Mouse (Mus musculus) myocyte (in vitro differentiated cells): ENCODE measurements around the gene Asb14.

ENCODE experiments used
- CEBPB ChIP-seq: IDR thresholded peaks from 2 replicates; pipeline ENCODE4 v1.6.1; 2011; ENCODE audit warnings: mild to moderate bottlenecking, moderate library complexity; ENCODE audit not compliant: poor library complexity, insufficient read depth, severe bottlenecking
- E2F4 ChIP-seq: IDR thresholded peaks from one replicate; pipeline ENCODE4 v1.6.1; 2011; ENCODE audit warnings: mild to moderate bottlenecking, control low read depth, moderate library complexity; ENCODE audit not compliant: insufficient read depth
- MYOD1 ChIP-seq, 3 experiments: IDR thresholded peaks; one replicate each; pipeline ENCODE4 v1.6.1; 2011; ENCODE audit warnings: control low read depth in 2 of 3, low read depth in 2 of 3, mild to moderate bottlenecking in 2 of 3, moderate library complexity in 1 of 3; ENCODE audit not compliant: insufficient read length in 2 of 3, control insufficient read depth in 1 of 3
- MYOG ChIP-seq, 3 experiments: IDR thresholded peaks; one replicate each; pipeline ENCODE4 v1.6.1; 2011; ENCODE audit warnings: control low read depth in 2 of 3, low read depth in 2 of 3, mild to moderate bottlenecking in 2 of 3; ENCODE audit not compliant: insufficient read length in 2 of 3, control insufficient read depth in 1 of 3, insufficient read depth in 1 of 3
- POLR2A ChIP-seq: IDR thresholded peaks from one replicate; pipeline ENCODE4 v1.6.1; 2011; ENCODE audit warnings: low read depth, mild to moderate bottlenecking, control low read depth, moderate library complexity; ENCODE audit not compliant: insufficient read length
- POLR2AphosphoS2 ChIP-seq: IDR thresholded peaks from one replicate; pipeline ENCODE4 v1.6.1; 2011; ENCODE audit warnings: low read depth, control low read depth; ENCODE audit not compliant: insufficient read length
- SRF ChIP-seq: IDR thresholded peaks from one replicate; pipeline ENCODE4 v1.6.1; 2011; ENCODE audit warnings: low read depth; ENCODE audit not compliant: control insufficient read depth, insufficient read length
- TCF12 ChIP-seq: IDR thresholded peaks from one replicate; pipeline ENCODE4 v1.6.1; 2011; ENCODE audit warnings: mild to moderate bottlenecking, control low read depth; ENCODE audit not compliant: poor library complexity, insufficient read depth, severe bottlenecking
- TCF3 ChIP-seq: IDR thresholded peaks from one replicate; pipeline ENCODE4 v1.6.1; 2011; ENCODE audit warnings: low read depth, control low read depth; ENCODE audit not compliant: insufficient read length
- USF1 ChIP-seq: IDR thresholded peaks from one replicate; pipeline ENCODE4 v1.6.1; 2011; ENCODE audit warnings: low read depth, mild to moderate bottlenecking, control low read depth, moderate library complexity

GRCm38 (mm10) chr14:26900893-26901292, 6.5 kb downstream of the Asb14 start:
- TF ChIP-seq E2F4 = no peak
- TF ChIP-seq TCF12 = no peak
- no peak for TF ChIP-seq POLR2A
- no peak for TF ChIP-seq POLR2AphosphoS2
- no peak for TF ChIP-seq USF1
- TF ChIP-seq MYOG (IDR thresholded peaks at IDR 0.05; ENCODE audit: control insufficient read depth in 1 of 3, insufficient read depth in 1 of 3, insufficient read length in 2 of 3, low read depth in 2 of 3) = no peak
- no peak for TF ChIP-seq CEBPB
- no peak for TF ChIP-seq MYOD1 (IDR thresholded peaks at IDR 0.05; ENCODE audit: control insufficient read depth in 1 of 3, insufficient read length in 2 of 3, low read depth in 2 of 3)
- TF ChIP-seq SRF = no peak
- no peak for TF ChIP-seq TCF3
